Mouse (Mus musculus) heart, postnatal 10 days (tissue): ENCODE data around the gene Ier5l. TPM values are rescaled to one million over a fixed set of nuclear protein-coding genes. Genes with fewer than 3 reads are reported as not detected.

Experiments
- DNase-seq, 2 experiments: peaks; one replicate each; pipeline ENCODE4 v3.0.0; 2021
- intact Hi-C: fragments of 180-260 bp; cut with DNase I; formaldehyde crosslinking; loops from one replicate; pipeline ENCODE4 v1.15.1; 2025
- total RNA-seq, 2 experiments: library from RNA; stranded (reverse); gene quantifications; 2 replicates each; pipeline ENCODE4 v1.2.3; 2021

Gene Ier5l
- total RNA-seq, 2 experiments from 2014 or later = 9.5 to 12.2 TPM

GRCm38 (mm10) chr2:30443281-30443680, 30.7 kb downstream of the Ier5l start:
- DNase-seq = no peak
- intact Hi-C loops = no loop called here

DNA sequence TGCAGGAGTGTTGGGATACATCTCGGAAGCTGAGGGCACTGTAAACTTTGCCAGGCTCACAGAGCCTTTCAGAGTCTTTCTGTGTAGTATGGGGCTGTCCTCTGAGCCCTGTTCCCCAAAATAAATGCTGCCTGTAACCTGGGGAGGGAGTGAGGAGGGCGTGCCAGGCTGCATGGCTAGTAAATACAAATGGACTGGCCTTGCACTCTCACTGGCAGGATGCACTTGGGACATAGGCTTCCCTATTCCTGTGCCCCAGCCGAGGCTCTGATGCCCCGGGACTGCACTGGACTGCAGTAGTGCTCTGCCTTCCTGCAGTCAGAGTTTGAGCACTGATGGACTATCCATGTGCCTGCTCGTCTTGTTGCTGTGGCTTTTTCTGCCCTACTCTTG, 31.5 kb downstream of the Ier5l start:
- intact Hi-C loops = no loop called here
- DNase-seq = peak; percentile 46 to 51

DNA sequence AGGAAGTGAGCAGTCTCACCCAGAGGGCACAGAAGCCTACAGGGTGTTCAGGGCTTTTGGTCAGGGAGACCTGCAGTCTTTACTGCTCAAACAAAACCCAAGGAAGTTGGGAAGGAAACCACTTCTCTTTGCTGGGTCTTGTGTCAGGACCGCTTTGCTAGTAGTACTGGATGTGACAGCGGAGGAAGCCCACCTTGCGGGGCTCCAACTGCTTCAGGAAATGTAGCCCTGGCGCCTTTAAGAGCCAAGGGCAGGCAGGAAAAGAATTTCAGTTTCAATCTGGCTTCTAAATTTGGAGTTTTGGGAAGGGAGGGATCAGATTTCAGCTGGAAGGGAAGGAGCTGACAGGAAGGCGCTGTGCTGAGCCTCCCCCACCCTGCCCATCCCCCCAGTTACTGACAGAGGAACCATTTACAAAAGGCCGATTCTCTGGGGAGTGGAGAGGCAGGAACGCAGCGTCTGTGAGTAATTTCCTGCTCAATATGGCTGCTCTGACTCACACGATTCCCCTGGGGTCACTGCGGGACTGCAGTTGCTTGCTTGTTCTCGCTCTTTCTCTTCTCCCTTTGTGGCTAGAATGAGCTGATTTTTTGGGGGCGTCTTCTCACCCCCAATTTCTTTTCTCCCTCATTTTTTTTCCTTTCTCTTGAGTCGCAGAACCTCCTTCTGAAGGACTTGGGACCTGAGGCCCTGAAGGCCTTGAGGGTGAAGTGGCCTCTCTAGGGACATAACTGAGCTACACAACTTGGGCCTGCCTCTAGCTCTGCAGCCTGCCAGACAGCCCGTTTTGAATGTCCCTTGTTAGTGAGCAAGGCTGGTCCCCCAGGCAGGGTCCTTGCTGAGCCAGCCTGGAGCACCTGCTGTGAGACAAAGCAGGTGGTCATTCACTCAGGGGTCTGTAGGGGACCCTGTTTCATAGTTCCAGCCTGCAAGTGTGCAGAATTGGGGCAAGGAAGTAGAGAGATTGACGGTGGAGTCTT, 32.2 kb downstream of the Ier5l start:
- peak; percentile 93 to 94 for DNase-seq
- intact Hi-C loops = loop anchor here (1.0 to 2.0 kb wide), 2 partner anchors 28 to 353 kb away; no protein-coding TSS in a partner anchor

GRCm38 (mm10) chr2:30440701-30441517, 33.1 kb downstream of the Ier5l start:
- DNase-seq = peak; percentile 88 to 89
- intact Hi-C loops = loop anchor here (1.0 to 2.0 kb wide), 2 partner anchors 29 to 354 kb away; no protein-coding TSS in a partner anchor

- peak; percentile 57 to 63 for DNase-seq
- intact Hi-C loops = loop anchor here (2.0 kb wide), 1 partner anchor 355 kb away; no protein-coding TSS in a partner anchor
Observed at GRCm38 (mm10) chr2:30440211-30440700, 33.8 kb downstream of the Ier5l start.

DNA sequence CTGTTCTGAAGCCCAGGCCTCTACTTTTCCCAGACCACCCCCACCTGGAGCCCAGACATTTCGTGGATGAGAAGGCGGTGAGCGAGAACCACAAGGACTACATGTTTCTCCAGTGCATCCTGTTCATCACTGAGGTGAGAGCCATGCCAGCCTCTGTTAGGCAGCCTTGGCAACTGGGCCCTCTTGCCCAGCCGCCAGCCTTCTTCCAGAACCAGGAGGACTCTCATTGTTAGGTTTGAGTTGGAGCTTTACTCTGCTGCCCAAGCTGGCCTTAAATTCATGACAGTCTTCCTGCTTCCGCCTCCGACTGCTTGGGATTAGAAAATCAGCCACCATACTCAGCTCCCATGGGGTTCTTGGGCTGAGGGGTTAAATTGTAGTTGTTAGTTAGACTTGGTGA, 34.4 kb downstream of the Ier5l start:
- intact Hi-C loops = loop anchor here (2.0 to 5.0 kb wide), 2 partner anchors 163 to 355 kb away; no protein-coding TSS in a partner anchor
- DNase-seq = no peak

GRCm38 (mm10) chr2:30437791-30438190, 36.2 kb downstream of the Ier5l start:
- intact Hi-C loops = loop anchor here (2.0 to 5.0 kb wide), 2 partner anchors 107 to 165 kb away; no protein-coding TSS in a partner anchor

DNA sequence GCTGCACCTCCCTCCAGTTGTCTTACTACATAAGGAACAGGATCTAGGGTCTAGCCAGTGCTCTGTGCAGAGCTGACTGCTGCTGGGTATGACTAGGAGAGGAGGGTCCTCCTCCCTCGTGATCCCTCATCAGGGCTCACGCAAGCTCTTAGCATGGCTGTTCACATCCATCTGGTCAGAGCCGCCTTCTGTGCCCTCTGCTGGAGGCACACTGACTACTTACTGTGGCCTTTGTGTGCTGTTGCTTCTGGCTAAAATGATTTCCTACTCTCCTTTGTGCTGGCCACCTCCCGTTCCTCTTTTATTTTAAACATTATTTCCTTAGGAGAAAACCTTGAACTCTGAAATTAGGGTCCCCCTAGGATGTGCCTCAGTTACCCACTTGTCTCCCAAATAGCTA, 37.2 kb downstream of the Ier5l start:
- intact Hi-C loops = loop anchor here (2.0 to 5.0 kb wide), 2 partner anchors 108 to 165 kb away; no protein-coding TSS in a partner anchor

More at GRCm38 (mm10) chr2:30437791-30438190, 36.2 kb downstream of the Ier5l start:
- DNase-seq = no peak

GRCm38 (mm10) chr2:30436156-30436545, 37.9 kb downstream of the Ier5l start:
- intact Hi-C loops = loop anchor here (2.0 to 5.0 kb wide), 2 partner anchors 109 to 166 kb away; no protein-coding TSS in a partner anchor
- DNase-seq = peak; percentile 71 to 74

More for the DNA sequence above, 37.2 kb downstream of the Ier5l start:
- DNase-seq = no peak

GRCm38 (mm10) chr2:30435326-30436155, 38.5 kb downstream of the Ier5l start:
- intact Hi-C loops = loop anchor here (1.0 to 5.0 kb wide), 4 partner anchors 109 to 499 kb away; no protein-coding TSS in a partner anchor
- DNase-seq = peak; percentile 81 to 85

- intact Hi-C loops = no loop called here
- peak; percentile 78 to 81 for DNase-seq
Observed at GRCm38 (mm10) chr2:30429156-30429555, 44.9 kb downstream of the Ier5l start.

Other genes with a start within 250 kb of the Ier5l start
- gene Lrrc8a, start 236.5 kb downstream of the Ier5l start, total RNA-seq = 10 to 100 TPM; 72.1 to 91.7 TPM
- 1 to 10 TPM; 1.3 to 2.7 TPM for gene Gm28035, start 233.7 kb downstream of the Ier5l start, total RNA-seq
- gene Phyhd1, start 208.0 kb downstream of the Ier5l start, total RNA-seq = 10 to 100 TPM; 26.3 to 29.3 TPM
- not detected for gene Gm28038, start 193.2 kb downstream of the Ier5l start, total RNA-seq
- 10 to 100 TPM; 25.9 to 28.6 TPM for gene Dolk, start 187.9 kb downstream of the Ier5l start, total RNA-seq
- 10 to 100 TPM; 25.1 to 26.6 TPM for gene Nup188, start 187.8 kb downstream of the Ier5l start, total RNA-seq
- gene Sh3glb2, start 114.9 kb downstream of the Ier5l start, total RNA-seq = 10 to 100 TPM; 62.0 to 69.5 TPM
- gene Miga2, start 110.0 kb downstream of the Ier5l start, total RNA-seq = 10 to 100 TPM; 70.5 to 78.0 TPM
- 10 to 100 TPM; 11.6 to 14.7 TPM for gene Dolpp1, start 82.0 kb downstream of the Ier5l start, total RNA-seq
- gene Crat, start 58.4 kb downstream of the Ier5l start, total RNA-seq = 100 to 1,000 TPM; 448 to 485 TPM
- 100 to 1,000 TPM; 125 to 133 TPM for gene Ptpa, start 58.2 kb downstream of the Ier5l start, total RNA-seq
- 1 to 10 TPM; 1.9 to 3.1 TPM for gene Cstad, start 120.8 kb upstream of the Ier5l start, total RNA-seq